Mouse (Mus musculus): ENCODE data around the gene Rbm44.

DNA sequence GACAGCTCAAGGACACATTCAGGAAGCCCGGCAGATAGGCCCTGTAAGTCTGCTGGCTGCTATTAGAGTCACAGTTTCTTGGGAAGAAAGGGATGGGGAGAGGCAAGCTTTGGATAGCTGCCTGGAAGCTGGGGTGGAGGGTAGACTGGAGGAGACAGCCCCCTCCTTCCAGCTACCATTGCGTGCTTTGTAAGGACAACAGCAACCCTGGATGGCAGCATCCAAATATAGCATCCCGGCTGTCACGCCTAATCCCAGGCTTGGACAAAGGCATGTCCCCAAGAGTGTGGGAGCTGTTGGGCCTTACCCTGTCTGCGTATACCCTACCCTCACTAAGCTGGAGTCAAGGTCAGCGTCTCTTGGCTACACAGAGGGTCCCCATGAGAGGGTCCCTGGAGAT is 64.5 kb downstream of the Rbm44 start:
- no peak for TF ChIP-seq POLR2A (IDR thresholded peaks at IDR 0.05; ENCODE audit: borderline replicate concordance, extremely low read depth, insufficient read depth, insufficient read length, poor library complexity, severe bottlenecking)
- no peak for TF ChIP-seq CTCF (IDR thresholded peaks at IDR 0.05; ENCODE audit: borderline replicate concordance, extremely low read depth, insufficient read depth, insufficient read length)
